Mouse (Mus musculus) lung, postnatal 25 days (tissue): ENCODE measurements around the gene Amz2.

Experiments used
- DNase-seq: peaks from one replicate; pipeline ENCODE4 v3.0.0; 2022; ENCODE audit warnings: low spot score

Amz2 gene

DNA sequence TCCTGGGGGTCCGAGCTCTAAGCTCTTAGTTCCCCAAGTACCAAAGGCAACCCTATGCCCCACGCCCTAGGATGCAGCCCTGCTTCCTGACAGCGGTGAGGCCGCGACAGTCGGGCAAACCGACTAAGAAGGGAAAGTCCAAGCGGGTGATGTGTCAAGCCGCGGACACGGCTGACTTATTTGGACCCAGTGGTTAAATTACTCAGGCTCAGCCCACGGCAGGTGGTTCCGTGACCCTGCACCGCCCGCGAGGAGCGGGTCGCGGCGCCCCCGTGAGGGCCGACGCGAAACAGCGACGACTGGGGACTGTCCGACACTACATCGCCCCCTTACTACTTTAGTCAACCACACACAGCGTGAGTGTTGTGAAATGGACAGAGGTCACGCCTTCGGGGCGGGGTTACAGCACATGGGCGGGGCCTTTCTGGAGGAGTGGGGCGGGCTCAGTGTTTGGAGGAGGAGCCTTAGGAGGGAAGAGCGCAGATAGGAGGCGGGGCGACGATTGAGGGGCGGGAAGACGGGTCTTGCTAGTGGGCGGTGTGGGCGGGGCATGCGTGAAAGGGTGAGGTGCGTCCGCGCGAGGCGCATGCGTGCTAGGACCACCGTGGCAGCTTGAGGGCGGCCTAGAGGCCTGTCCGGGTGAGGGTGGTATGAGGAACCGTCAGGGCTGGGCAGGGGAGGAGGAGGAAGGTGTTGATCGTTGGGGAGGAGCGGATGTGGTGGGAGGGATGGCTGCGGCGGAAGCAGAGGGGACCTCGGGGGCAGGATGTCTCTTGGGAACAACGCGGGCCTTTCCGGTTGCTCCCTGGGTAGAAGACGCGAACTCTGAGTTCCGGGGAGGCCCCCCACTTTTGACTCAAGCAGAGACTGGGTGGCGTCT lies at the start of gene Amz2:
Gene Amz2, plus strand, starts transcription at position 555 of the 880 bp plus-strand sequence.
- peak; percentile 99 for DNase-seq

DNA sequence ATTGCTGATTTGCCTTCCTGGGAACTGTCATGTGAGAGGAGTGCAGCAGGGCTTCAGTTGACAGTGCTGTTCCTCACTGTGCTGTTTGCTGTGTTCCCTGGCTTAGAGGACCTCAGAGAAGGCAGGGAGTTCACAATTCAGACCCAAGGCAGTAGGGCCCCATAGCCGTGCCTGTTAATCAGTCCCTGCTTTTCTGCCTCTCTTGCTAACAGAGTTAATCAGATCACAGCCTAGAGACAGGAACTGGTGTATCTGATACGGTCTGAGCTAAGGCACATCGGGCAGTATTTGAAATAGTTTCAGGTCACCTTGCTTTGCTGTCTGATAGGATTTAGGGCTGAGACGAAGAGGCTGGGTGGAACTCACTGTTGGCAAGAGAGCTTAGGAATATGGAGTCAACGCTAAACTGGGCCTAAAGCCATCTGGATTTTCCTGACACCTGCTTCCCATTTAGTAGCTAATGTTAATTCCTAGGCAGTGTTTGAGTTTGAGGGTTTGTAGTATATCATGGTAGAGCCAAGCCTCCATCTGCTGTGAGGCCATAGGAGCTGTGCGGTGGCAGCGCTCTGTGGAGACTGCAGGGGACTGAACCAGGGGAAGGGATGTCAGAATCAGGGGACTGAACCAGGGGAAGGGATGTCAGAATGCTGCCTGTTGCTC lies 49.1 kb upstream of the Amz2 start:
- no peak for DNase-seq

- no peak for DNase-seq
Measured at GRCm38 (mm10) chr11:109377477-109377876, 48.3 kb upstream of the Amz2 start.

DNA sequence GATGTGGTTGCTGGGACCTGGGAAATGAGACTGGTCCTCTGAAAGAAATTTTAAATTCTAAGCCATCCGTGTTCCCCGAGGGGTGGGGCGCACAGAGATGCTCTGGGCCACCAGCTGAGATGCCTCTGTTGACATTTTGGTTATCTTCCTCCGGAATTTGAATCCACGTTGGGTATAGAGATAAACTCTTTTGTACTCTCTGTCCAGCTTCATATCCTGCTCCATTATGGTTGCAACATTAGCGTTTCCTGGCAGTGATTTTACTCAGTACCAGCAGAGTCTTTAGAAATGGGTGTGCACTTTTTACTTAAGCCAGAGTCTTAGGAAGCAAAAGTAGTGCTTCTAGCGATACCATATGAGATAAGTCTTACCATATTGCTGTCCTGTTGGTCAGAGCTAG lies 47.7 kb upstream of the Amz2 start:
- DNase-seq, result peak; percentile 64

DNA sequence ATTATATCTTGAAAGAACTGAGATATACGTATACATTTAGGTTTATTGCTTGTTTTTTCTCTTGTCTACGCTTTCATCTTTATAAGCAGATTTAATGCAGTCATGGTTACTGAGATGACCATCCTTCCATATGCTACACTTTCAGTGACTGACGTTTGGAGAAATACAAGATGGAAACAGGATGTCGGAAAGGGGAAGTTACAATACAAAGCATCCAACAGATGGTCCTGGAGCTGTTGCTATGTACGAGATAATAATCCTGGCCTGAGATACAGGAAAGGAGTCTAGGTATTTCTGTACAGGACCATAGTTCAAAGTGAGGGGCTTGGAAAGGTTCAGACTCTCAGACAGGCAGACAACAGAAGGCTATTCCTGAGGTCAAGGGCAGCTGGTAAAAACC lies 45.1 kb upstream of the Amz2 start:
- DNase-seq, result no peak

DNA sequence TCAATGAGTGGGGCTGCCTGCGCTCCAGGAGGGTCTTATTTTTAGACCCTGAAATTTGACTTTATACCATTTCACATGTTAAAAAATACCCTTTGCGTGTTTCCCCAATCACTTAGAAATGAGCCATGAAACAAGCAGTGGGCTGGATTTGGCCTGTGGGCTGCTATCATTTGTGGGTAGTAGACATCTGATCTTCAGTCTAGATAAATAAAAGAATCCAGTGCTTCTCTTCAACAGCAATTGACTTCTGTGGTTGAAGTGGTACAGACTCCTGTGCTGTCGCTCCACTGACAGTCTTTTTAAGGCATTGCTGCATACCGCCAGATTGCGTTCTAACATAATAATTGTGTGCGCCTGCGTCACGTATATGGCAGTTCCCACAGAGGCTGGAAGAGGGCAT lies 40.5 kb upstream of the Amz2 start:
- no peak for DNase-seq

DNA sequence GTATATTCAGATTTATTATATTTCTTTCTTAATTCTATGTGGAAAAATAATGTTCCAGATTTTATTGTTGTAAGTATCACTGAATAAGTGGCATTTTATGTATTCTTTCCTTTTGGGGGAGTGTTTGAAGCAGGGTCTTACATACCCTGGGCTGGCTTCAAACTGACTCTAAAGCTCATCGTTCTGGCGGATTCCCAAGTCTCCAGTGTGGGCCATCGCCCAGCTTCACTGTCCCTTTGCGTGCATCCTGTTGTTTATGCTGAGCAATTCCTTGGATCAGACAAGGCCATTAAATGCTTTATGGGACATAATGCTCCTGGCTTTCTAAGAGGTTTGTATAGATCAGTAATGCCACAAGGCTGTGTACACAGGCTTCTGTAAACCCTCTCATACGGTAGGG lies 36.7 kb upstream of the Amz2 start:
- peak; percentile 36 for DNase-seq

GRCm38 (mm10) chr11:109391200-109391599 lies 34.5 kb upstream of the Amz2 start:
- no peak for DNase-seq

- no peak for DNase-seq
Measured at GRCm38 (mm10) chr11:109391760-109392159, 34.0 kb upstream of the Amz2 start.

DNA sequence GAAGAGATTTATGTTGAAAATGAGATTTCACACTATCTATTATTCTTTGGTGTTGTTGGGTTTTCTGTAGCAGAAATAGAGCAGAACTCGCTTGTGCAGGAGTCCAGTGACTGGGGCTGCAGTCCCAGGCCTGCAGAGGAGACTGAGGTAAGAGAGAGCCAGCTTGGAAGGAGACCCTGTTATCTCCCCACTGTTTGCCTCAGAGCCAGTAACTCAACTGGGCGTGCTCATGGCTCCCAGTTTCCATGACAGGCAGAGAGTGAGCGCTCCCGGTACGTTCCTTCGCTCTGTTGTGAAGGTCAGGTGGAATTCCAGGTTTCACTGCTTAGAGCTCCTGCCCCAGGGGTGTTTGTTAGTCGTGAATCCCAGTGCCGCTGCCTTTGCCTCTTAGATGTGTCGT lies 33.1 kb upstream of the Amz2 start:
- no peak for DNase-seq

- no peak for DNase-seq
Measured at GRCm38 (mm10) chr11:109394758-109395157, 31.0 kb upstream of the Amz2 start.

DNA sequence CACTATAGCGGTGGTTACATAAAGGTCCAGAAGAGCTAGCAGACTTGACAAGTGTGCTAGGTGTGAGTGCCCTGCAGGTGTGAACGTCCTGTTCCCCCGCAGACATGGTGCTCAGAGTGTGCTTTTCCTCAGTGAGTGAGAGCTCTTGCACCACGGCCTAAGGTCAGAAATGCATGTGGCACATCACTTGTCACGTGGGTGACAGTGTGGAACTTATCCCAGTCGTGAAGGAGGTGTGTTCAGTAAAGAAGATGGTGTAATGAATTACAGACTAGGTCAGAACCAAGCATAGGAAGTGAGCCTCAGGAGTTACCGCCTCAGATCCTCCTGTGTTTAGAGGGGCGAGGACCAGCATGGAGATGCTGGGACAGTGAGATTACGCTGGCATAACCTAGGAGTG lies 30.5 kb upstream of the Amz2 start:
- DNase-seq, result no peak

DNA sequence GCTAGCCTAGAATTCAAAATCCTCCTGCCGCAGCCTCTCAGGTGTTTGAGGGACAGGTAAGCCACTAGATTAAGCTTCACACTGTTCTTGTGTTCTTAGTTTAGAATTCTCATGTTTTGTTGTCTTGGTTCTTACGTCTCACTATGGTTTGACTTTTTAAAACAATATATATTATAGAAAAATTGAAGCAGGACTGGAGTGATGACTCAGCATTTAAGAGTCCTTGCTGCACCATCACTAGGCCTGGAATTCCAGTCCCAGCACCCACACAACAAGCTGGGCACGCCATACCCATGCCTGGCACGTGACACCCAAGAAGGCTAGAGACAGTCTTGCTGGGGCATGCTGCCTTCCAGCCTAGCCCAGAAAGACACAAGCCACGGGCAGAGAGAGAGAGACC lies 19.3 kb upstream of the Amz2 start:
- DNase-seq, result no peak

- DNase-seq, result no peak
Measured at GRCm38 (mm10) chr11:109410197-109410980, 15.4 kb upstream of the Amz2 start.

DNA sequence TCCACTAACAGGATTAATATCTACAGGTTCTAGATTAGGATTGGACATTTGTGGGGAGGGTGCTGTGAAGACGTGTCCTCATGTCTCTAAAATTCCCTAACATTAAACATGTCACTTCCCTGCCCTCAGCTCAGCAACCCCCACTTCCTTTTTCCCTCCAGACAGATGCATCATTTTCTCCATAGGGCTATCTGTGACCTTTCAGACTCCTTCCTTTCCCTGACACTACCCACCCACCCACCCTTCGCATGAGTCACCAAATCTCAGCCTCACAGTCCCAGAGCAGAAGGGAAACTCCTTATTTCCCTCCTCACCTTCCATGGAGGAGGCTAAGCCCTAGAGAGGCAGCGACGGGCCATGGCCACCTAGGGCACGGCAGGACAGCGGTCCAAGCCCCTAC lies 12.1 kb upstream of the Amz2 start, which contains the start of gene 9930022D16Rik:
Gene 9930022D16Rik, plus strand, starts transcription at position 301 of the 400 bp plus-strand sequence.
- no peak for DNase-seq

DNA sequence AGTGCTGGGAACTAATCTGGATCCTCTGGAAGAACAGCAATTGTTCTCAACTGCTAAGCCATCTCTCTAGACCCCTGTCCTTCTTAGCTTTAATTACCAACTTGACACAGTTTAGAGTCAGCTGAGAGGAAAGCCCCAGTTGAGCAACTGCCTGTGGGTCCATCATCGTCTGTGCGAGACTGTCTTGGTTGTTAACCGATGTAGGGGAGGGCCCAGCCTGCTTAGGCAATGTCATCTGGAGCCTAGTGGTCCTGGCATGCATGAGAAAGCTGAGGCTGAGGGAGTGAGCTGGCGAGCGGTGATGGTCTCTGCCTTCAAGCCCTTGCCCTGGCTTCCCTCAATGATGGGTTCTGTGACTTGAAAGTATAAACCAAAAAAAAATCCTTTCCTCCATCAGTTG lies 10.9 kb upstream of the Amz2 start:
- DNase-seq, result no peak

GRCm38 (mm10) chr11:109416709-109417420 lies 8.9 kb upstream of the Amz2 start:
- DNase-seq, result peak; percentile 81

GRCm38 (mm10) chr11:109417472-109418040 lies 8.2 kb upstream of the Amz2 start:
- DNase-seq, result no peak

GRCm38 (mm10) chr11:109419461-109419860 lies 6.3 kb upstream of the Amz2 start:
- DNase-seq, result no peak

DNA sequence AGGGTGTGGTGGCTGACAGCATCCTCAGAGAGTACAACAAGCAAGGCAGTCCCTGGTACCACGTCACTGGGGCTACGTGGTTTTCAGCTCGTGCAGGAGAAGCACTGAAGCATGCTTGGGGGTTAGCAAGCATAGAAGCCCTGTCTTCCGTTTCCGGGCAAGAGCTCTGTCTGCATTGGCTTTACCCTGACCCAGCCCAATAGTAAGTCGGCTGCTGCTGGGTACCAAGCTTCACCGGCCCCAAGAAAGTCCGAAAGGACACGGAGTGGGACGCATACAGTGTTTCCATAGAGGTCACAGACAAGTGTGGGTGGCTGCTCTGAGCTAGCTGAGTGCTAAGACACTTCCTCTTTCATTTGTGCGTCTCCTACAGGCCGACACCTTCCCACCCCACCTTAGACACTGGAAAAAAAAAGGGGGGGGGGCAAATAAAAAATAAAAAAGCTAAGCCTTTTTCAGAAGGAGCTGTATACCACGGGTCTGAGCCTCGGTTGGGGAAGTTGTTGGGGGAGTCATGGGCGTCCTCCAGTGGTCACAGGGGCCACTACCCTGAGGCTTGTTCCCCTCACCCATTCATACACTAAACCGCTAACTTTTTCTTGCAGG lies 5.7 kb upstream of the Amz2 start:
- peak; percentile 67 for DNase-seq

DNA sequence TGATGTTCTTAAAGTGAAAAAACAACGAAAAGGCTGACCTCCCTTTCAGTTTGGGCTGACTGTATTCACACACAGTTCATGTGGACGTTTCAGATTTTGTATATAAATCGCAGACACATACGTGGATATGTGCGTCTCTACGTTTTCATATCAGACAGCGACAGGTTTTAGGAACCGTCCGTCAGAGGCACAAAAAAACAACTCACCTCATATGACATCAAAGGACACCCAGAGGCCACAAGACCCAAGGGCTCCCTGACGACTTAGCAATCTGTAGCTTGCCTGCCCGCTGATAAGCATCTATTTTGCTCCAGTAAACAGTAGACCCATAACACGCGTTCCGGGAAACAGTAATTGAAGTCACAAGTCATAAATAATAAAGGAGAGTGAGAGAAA lies 5.2 kb upstream of the Amz2 start:
- DNase-seq, result no peak
